Mouse (Mus musculus) heart, embryonic 11.5 days (tissue): ENCODE measurements around the gene Upp2. TPM values are rescaled to one million over a fixed set of nuclear protein-coding genes. Genes with fewer than 3 reads are reported as not detected.

Experiments
- ATAC-seq: fragments of 200-750 bp; cut with Nextera tagmentation; replicated peaks from 2 replicates; pipeline ENCODE4 v1.8.0; 2017; ENCODE audit warnings: moderate library complexity; ENCODE audit not compliant: insufficient number of reproducible peaks, low FRiP score, low TSS enrichment
- H3K27ac ChIP-seq: fragments of 300-500 bp; sonication (generic); 2 replicates; pipeline ENCODE4 v1.5.1; 2014; ENCODE audit warnings: mild to moderate bottlenecking, low read depth, low read length
- H3K27me3 ChIP-seq: fragments of 300-500 bp; sonication (generic); 2 replicates; pipeline ENCODE4 v1.6.1; 2014; ENCODE audit warnings: mild to moderate bottlenecking, low read length, mixed read lengths; ENCODE audit not compliant: control insufficient read depth, insufficient read depth
- H3K36me3 ChIP-seq: fragments of 300-500 bp; sonication (generic); 2 replicates; pipeline ENCODE4 v1.6.1; 2014; ENCODE audit warnings: mild to moderate bottlenecking, low read length, moderate library complexity, mixed read lengths; ENCODE audit not compliant: control insufficient read depth, insufficient read depth
- H3K4me1 ChIP-seq: fragments of 300-500 bp; sonication (generic); 2 replicates; pipeline ENCODE4 v1.6.1; 2014; ENCODE audit warnings: low read length; ENCODE audit not compliant: control insufficient read depth, insufficient read depth
- H3K4me2 ChIP-seq: fragments of 300-500 bp; sonication (generic); 2 replicates; pipeline ENCODE4 v1.6.1; 2014; ENCODE audit warnings: mild to moderate bottlenecking, moderate library complexity
- H3K4me3 ChIP-seq: fragments of 300-500 bp; sonication (generic); 2 replicates; pipeline ENCODE4 v1.5.1; 2014; ENCODE audit warnings: low read depth, low read length
- H3K9ac ChIP-seq: fragments of 300-500 bp; sonication (generic); 2 replicates; pipeline ENCODE4 v1.6.1; 2014; ENCODE audit warnings: mild to moderate bottlenecking, low read depth, low read length, moderate library complexity
- H3K9me3 ChIP-seq: fragments of 300-500 bp; sonication (generic); replicated peaks from 2 replicates; pipeline ENCODE4 v1.6.1; 2016; ENCODE audit warnings: low read length; ENCODE audit not compliant: control insufficient read depth
- WGBS: fragments of 180-500 bp; shearing (Covaris S2); extraction: QIAGEN DNeasy Blood & Tissue Kit; methylation state at CpG from one replicate; pipeline ENCODE4 v1.1.7; 2014; ENCODE audit not compliant: insufficient replicate concordance; 5-methylcytosine and 5-hydroxymethylcytosine counted together
- polyA plus RNA-seq: library from polyadenylated mRNA; unstranded; fragments of >200 nt; fragmentation: Nextera tagmentation; extraction: Ambion mirVana; gene quantifications from 2 replicates; pipeline ENCODE4 v1.2.1, GENCODE M21; 2014

Upp2 gene
- polyA plus RNA-seq, 1 experiment from 2014 or later, result 8.4 TPM

DNA sequence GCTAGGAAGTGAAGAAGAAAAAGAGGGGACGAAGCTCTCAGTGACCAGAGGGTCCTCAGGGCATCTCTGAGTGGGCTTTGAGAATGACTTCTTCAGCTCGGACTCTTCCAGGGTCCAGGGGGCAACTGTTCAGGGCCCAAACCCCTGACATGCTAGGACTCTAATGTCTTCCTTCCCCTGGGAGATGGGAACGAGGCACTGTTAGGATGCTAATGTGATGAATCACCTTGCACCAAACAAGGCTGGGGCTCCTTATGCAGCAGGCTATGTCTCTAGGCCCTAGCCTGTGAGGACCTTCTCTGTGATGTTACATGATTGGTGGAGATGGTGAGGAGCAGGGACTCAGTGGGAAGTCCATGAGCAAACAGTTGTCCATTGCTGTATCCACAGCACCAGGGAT lies 114.3 kb downstream of the Upp2 start:
- Histone ChIP-seq H3K36me3 (no peaks in the 10 kb centered on the region), H3K4me2 (no peak overlapping the region), H3K9me3 (no peaks in the 10 kb centered on the region), H3K9ac (no peak overlapping the region), H3K4me1 (no peaks in the 10 kb centered on the region), H3K4me3 (no peak overlapping the region), H3K27ac (no peak overlapping the region), H3K27me3 (no peaks in the 10 kb centered on the region)
- 60% methylated on average over 3 of the region's 3 CpGs for WGBS
- ATAC-seq, result no peak

DNA sequence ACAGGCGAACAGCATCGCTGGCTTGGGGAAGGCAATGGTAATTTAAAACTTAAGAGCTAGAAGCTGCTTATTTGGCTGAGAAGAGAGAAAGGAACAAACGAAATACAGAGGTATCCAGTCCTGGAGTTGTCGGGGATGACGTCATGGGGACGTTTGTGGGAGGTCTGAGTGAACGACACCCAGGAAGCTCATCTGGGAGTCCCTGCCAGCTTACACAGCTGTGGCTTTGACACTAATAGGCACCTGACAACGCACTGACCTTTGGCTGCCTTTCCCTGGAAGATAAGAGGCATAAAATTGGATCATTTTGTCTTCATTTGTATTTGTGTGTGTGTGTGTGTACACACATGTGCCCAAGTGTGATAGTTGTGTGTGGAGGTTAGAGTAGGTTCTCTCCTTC lies 130.4 kb downstream of the Upp2 start:
- no peak overlapping the region for H3K4me2 ChIP-seq
- H3K9me3 ChIP-seq, result no peaks in the 10 kb centered on the region
- 79% methylated on average over 8 of the region's 8 CpGs for WGBS
- ATAC-seq, result no peak
- no peaks in the 10 kb centered on the region for H3K27me3 ChIP-seq
- H3K36me3 ChIP-seq, result no peaks in the 10 kb centered on the region
- no peaks in the 10 kb centered on the region for H3K4me1 ChIP-seq
- no peak overlapping the region for H3K27ac ChIP-seq
- no peak overlapping the region for H3K9ac ChIP-seq
- no peak overlapping the region for H3K4me3 ChIP-seq

DNA sequence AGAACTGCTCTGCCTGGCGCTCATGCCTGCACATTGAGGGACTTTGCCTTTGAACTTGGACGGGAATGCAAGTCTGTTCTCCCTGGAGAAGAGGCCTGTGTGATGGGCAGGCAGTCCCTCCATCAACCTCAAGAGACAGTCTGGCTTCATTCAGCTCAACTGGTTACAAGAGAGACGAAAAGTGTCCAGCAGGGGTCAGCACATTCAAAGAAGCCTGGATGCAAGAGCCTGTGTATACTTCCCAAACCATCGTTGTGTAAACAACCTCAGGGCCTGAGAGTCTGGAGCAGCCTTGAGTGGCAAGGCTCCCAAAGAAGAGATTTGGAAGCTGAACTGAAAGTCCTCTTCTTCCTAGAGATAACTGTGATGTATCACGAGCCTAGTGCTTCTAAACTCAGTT lies 132.8 kb downstream of the Upp2 start:
- Histone ChIP-seq H3K9ac (no peak overlapping the region), H3K4me2 (no peak overlapping the region), H3K27ac (no peak overlapping the region), H3K4me3 (no peak overlapping the region), H3K9me3 (no peaks in the 10 kb centered on the region), H3K36me3 (no peaks in the 10 kb centered on the region), H3K27me3 (no peaks in the 10 kb centered on the region), H3K4me1 (no peaks in the 10 kb centered on the region)
- 0 out of 2 replicates have a peak, but pooled peaks have one; percentile 31 for ATAC-seq
- 23% methylated on average over 5 of the region's 5 CpGs for WGBS

DNA sequence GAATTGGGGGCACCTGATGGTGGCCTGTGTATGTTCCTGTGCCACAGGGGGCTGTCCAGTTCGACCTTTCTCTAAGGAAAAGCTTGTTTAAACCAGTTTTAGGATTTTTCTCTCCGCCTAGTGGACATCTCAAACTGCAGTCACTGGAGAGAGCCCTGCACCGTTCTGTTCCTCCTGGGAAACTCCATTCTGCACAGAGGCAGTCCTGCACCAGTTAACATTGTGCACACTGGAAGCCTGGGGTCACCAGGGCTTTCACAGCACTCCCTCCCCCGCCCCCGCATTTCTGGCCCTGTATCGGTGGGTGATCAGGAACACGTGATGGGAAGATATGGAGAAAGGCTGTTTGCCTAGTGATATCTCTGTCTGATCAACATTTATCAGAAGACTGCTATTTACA lies 133.3 kb downstream of the Upp2 start:
- no peaks in the 10 kb centered on the region for H3K9me3 ChIP-seq
- H3K27ac ChIP-seq, result no peak overlapping the region
- WGBS, result 66% methylated on average over 7 of the region's 7 CpGs
- no peak overlapping the region for H3K9ac ChIP-seq
- no peaks in the 10 kb centered on the region for H3K36me3 ChIP-seq
- ATAC-seq, result no peak
- H3K4me3 ChIP-seq, result no peak overlapping the region
- no peak overlapping the region for H3K4me2 ChIP-seq
- H3K4me1 ChIP-seq, result no peaks in the 10 kb centered on the region
- no peaks in the 10 kb centered on the region for H3K27me3 ChIP-seq

DNA sequence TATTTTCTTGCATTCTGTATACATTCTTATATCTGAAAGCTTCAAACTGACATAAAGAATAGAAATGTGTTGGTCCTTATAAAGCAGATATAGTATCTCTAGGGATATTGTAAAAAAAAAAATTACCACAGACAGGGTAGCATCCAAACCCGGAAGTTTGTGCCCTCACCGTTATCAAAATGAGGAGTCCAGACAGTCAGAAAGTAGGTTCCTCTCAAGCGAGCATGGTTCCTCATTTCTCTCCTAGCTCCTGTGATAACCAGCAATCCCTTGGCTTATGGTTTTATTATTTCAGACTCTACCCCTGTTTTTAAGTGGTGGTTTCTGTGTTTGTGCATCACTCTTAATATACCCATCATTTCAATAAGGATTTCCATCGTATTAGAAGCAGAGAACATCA lies 134.5 kb downstream of the Upp2 start:
- no peaks in the 10 kb centered on the region for H3K36me3 ChIP-seq
- WGBS, result 73% methylated on average over 4 of the region's 4 CpGs
- no peak overlapping the region for H3K4me3 ChIP-seq
- no peak overlapping the region for H3K4me2 ChIP-seq
- no peaks in the 10 kb centered on the region for H3K9me3 ChIP-seq
- ATAC-seq, result no peak
- H3K27me3 ChIP-seq, result no peaks in the 10 kb centered on the region
- peaks cover 3% of the 10 kb centered on the region for H3K4me1 ChIP-seq
- H3K9ac ChIP-seq, result no peak overlapping the region
- no peak overlapping the region for H3K27ac ChIP-seq

- 83% methylated on average over 6 of the region's 6 CpGs for WGBS
- no peak for ATAC-seq
These were observed 136.1 kb downstream of the Upp2 start for GRCm38 (mm10) chr2:58703226-58703625.

DNA sequence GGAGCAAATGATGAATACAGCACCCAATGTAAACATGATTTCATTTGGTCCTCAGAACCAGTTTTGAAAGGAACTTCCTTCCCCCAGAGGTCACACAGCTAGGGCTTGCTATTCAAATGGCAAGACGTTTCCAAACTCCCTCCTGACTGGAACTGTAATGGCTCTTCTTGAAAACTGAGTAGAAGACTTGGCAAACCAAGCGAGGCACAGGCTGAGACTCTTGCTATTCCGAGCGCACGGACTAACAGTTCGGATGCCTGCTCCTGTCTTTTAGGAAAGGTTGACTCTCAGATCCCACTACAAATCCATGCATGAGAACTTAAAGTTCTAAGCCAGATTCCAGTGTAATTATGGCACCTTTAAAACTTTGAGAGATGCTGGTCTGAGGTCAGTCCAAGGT lies 136.5 kb downstream of the Upp2 start:
- H3K4me2 ChIP-seq, result no peak overlapping the region
- H3K9me3 ChIP-seq, result no peaks in the 10 kb centered on the region
- H3K36me3 ChIP-seq, result no peaks in the 10 kb centered on the region
- no peak overlapping the region for H3K4me3 ChIP-seq
- H3K9ac ChIP-seq, result no peak overlapping the region
- ATAC-seq, result no peak
- no peaks in the 10 kb centered on the region for H3K27me3 ChIP-seq
- 81% methylated on average over 6 of the region's 6 CpGs for WGBS
- peaks cover 22% of the 10 kb centered on the region for H3K4me1 ChIP-seq
- H3K27ac ChIP-seq, result no peak overlapping the region

More at GRCm38 (mm10) chr2:58703226-58703625, 136.1 kb downstream of the Upp2 start:
- H3K27me3 ChIP-seq, result no peaks in the 10 kb centered on the region
- no peak overlapping the region for H3K27ac ChIP-seq
- no peaks in the 10 kb centered on the region for H3K9me3 ChIP-seq
- no peaks in the 10 kb centered on the region for H3K36me3 ChIP-seq
- H3K4me2 ChIP-seq, result no peak overlapping the region
- H3K4me1 ChIP-seq, result peaks cover 18% of the 10 kb centered on the region
- no peak overlapping the region for H3K4me3 ChIP-seq
- no peak overlapping the region for H3K9ac ChIP-seq

GRCm38 (mm10) chr2:58704576-58704975 lies 137.5 kb downstream of the Upp2 start:
- Histone ChIP-seq H3K27ac (no peak overlapping the region), H3K36me3 (no peaks in the 10 kb centered on the region), H3K9ac (no peak overlapping the region), H3K4me3 (no peak overlapping the region), H3K27me3 (no peaks in the 10 kb centered on the region), H3K4me1 (peaks cover 25% of the 10 kb centered on the region), H3K9me3 (no peaks in the 10 kb centered on the region), H3K4me2 (no peak overlapping the region)
- WGBS, result 81% methylated on average over 3 of the region's 3 CpGs
- ATAC-seq, result no peak

GRCm38 (mm10) chr2:58707676-58708075 lies 140.6 kb downstream of the Upp2 start:
- Histone ChIP-seq H3K9me3 (no peaks in the 10 kb centered on the region), H3K4me1 (peaks cover 47% of the 10 kb centered on the region), H3K27me3 (no peaks in the 10 kb centered on the region), H3K9ac (no peak overlapping the region), H3K36me3 (no peaks in the 10 kb centered on the region), H3K4me3 (no peak overlapping the region), H3K4me2 (0 out of 2 replicates have a peak overlapping the region, but pooled peaks have one; percentile 4), H3K27ac (peak overlapping the region; percentile 60)
- WGBS, result 36% methylated on average over 3 of the region's 3 CpGs
- no peak; the same call in 1 of the 2 replicates for ATAC-seq
